Mouse (Mus musculus) cerebellum, adult 2 months (tissue): ENCODE results near the gene Fbxo3. TPM values are rescaled to one million over a fixed set of nuclear protein-coding genes. Genes with fewer than 3 reads are reported as not detected.
"Not testable (repeated sequence)": the region's sequence is repeated elsewhere in the genome, so short reads cannot be mapped to it uniquely, and the experiment has no call there.

Experiments used
- DNase-seq, 2 experiments: peaks; one replicate each; pipeline ENCODE4 v3.0.0; 2021
- H3K27ac ChIP-seq: fragments of 200-500 bp; 2 replicates; pipeline ENCODE4 v1.5.1; 2012; ENCODE audit warnings: low read length, control low read depth, inconsistent platforms; ENCODE audit not compliant: insufficient read depth
- H3K27me3 ChIP-seq: fragments of 200-500 bp; 2 replicates; pipeline ENCODE4 v1.6.1; 2012; ENCODE audit warnings: inconsistent platforms, mild to moderate bottlenecking, low read length, moderate library complexity; ENCODE audit not compliant: control insufficient read depth, insufficient read depth
- H3K4me1 ChIP-seq: fragments of 200-500 bp; 2 replicates; pipeline ENCODE4 v1.6.1; 2011; ENCODE audit warnings: low read length; ENCODE audit not compliant: control insufficient read depth, insufficient read depth
- H3K4me3 ChIP-seq: fragments of 200-500 bp; replicated peaks from 2 replicates; pipeline ENCODE3; 2011; ENCODE audit warnings: mild to moderate bottlenecking, low read depth, low read length, control low read depth; ENCODE audit not compliant: insufficient read depth
- CTCF ChIP-seq: fragments of 200-500 bp; IDR thresholded peaks from 2 replicates; pipeline ENCODE4 v1.5.1; 2011; ENCODE audit warnings: low read depth, mild to moderate bottlenecking, control low read depth, low read length, moderate library complexity, borderline replicate concordance; ENCODE audit not compliant: insufficient read depth
- POLR2A ChIP-seq: fragments of 200-500 bp; IDR thresholded peaks from 2 replicates; pipeline ENCODE4 v1.6.1; 2011; ENCODE audit warnings: low read length, control low read depth, borderline replicate concordance; ENCODE audit not compliant: insufficient read depth
- WGBS: fragments of 180-500 bp; shearing (Covaris S2); methylation state at CpG from one replicate; pipeline ENCODE4 v1.1.7; 2018; 5-methylcytosine and 5-hydroxymethylcytosine counted together
- polyA plus RNA-seq: library from polyadenylated mRNA; depleted of rRNA; stranded (reverse); fragments of >200 nt; gene quantifications from 2 replicates; pipeline ENCODE4 v1.2.3, GENCODE M21; 2012

Fbxo3 gene
- polyA plus RNA-seq, 1 experiment = 65.7 TPM

- no peaks in the 10 kb centered on the region for H3K27me3 ChIP-seq
- DNase-seq = no peak
- TF ChIP-seq POLR2A (no peak), CTCF (no peak)
- no peak overlapping the region for H3K27ac ChIP-seq
- no peak overlapping the region for H3K4me3 ChIP-seq
- H3K4me1 ChIP-seq = no peaks in the 10 kb centered on the region
Observed at GRCm38 (mm10) chr2:104062665-104063064, 35.1 kb downstream of the Fbxo3 start.

- WGBS = 90% methylated on average over 2 of the region's 2 CpGs
- TF ChIP-seq POLR2A (no peak), CTCF (no peak)
Observed at GRCm38 (mm10) chr2:104064152-104064551, 36.6 kb downstream of the Fbxo3 start.

GRCm38 (mm10) chr2:104065526-104065925, 38.0 kb downstream of the Fbxo3 start, which contains the start of gene Gm10912:
Gene Gm10912, plus strand, starts transcription at chr2:104065826.
- H3K4me3 ChIP-seq, H3K27me3 ChIP-seq, DNase-seq, H3K4me1 ChIP-seq, H3K27ac ChIP-seq: not testable (repeated sequence)
- WGBS = 82% methylated on average over 6 of the region's 6 CpGs

More at GRCm38 (mm10) chr2:104064152-104064551, 36.6 kb downstream of the Fbxo3 start:
- H3K4me3 ChIP-seq = no peak overlapping the region
- DNase-seq = no peak
- H3K27me3 ChIP-seq = no peaks in the 10 kb centered on the region
- H3K27ac ChIP-seq = no peak overlapping the region
- H3K4me1 ChIP-seq = no peaks in the 10 kb centered on the region

- DNase-seq, H3K4me1 ChIP-seq, H3K27me3 ChIP-seq, H3K27ac ChIP-seq, H3K4me3 ChIP-seq: not testable (repeated sequence)
- WGBS = 95% methylated on average over 7 of the region's 7 CpGs
Observed at GRCm38 (mm10) chr2:104068450-104068849, 40.9 kb downstream of the Fbxo3 start, which contains the start of gene Gm10799. Gene Gm10799, minus strand, starts transcription at chr2:104068550.

- Histone ChIP-seq H3K27me3 (no peaks in the 10 kb centered on the region), H3K4me3 (peak within 1 kb of the TSS; percentile 60), H3K4me1 (no peaks in the 10 kb centered on the region), H3K27ac (no peak within 1 kb of the TSS)
- TF ChIP-seq POLR2A (no peak), CTCF (no peak)
- DNase-seq = peak; percentile 44 to 45
- 3% methylated on average over 13 of the region's 13 CpGs for WGBS
Observed at GRCm38 (mm10) chr2:104069704-104070185, 42.2 kb downstream of the Fbxo3 start, which contains the start of gene Cd59b. Gene Cd59b, plus strand, starts transcription at chr2:104069849.

GRCm38 (mm10) chr2:104078285-104078684, 50.8 kb downstream of the Fbxo3 start:
- not testable (repeated sequence) for H3K27ac ChIP-seq, DNase-seq, H3K4me3 ChIP-seq, H3K27me3 ChIP-seq, H3K4me1 ChIP-seq
- WGBS = 78% methylated on average over 5 of the region's 5 CpGs

GRCm38 (mm10) chr2:104081436-104082050, 54.0 kb downstream of the Fbxo3 start:
- H3K4me1 ChIP-seq, DNase-seq, H3K27ac ChIP-seq, H3K4me3 ChIP-seq, H3K27me3 ChIP-seq: not testable (repeated sequence)
- no CpG with 5 or more reads among the region's 1 CpGs for WGBS

- TF ChIP-seq CTCF = no peak
- no peak for TF ChIP-seq POLR2A
- H3K27ac ChIP-seq = no peak overlapping the region
- H3K4me1 ChIP-seq = no peaks in the 10 kb centered on the region
- no peaks in the 10 kb centered on the region for H3K27me3 ChIP-seq
- no peak overlapping the region for H3K4me3 ChIP-seq
- DNase-seq = no peak
Observed at GRCm38 (mm10) chr2:104082474-104082873, 55.0 kb downstream of the Fbxo3 start.

- not testable (repeated sequence) for H3K4me3 ChIP-seq, H3K4me1 ChIP-seq, DNase-seq, H3K27me3 ChIP-seq, H3K27ac ChIP-seq
Observed at GRCm38 (mm10) chr2:104084027-104084426, 56.5 kb downstream of the Fbxo3 start.

GRCm38 (mm10) chr2:104087562-104087961, 60.0 kb downstream of the Fbxo3 start:
- H3K4me3 ChIP-seq, H3K27ac ChIP-seq, H3K27me3 ChIP-seq, DNase-seq, H3K4me1 ChIP-seq: not testable (repeated sequence)
- WGBS = 94% methylated on average over 1 of the region's 1 CpGs
